Comparison of ENCODE assay signal across 22 mouse cellular contexts in genomic region chr15:78158335-78158734, GRCm38 (mm10). TPM values are rescaled to one million over a fixed set of nuclear protein-coding genes. Genes with fewer than 3 reads are reported as not detected.
A peak's percentile ranks its signal among the peaks of the same experiment; 100 is the strongest.
DNase-seq lines count a peak whose midpoint lies in the region; ATAC-seq lines count a peak whose summit lies in the region.
"Had no signal": no experiment of that assay in that cellular context is flagged by ENCODE, and none has a peak within 500 bp of the region (broad histone marks: within the 10 kb centered on the region; RNA-seq: fewer than 3 reads in every experiment).

No protein-coding gene starts in this region.

- 88% methylated on average over 5 of the region's 5 CpGs for WGBS in forebrain, embryonic 12.5 days

- ATAC-seq in forebrain, embryonic 12.5 days (ENCODE audit: low FRiP score) = no peak
- ATAC-seq: activated CD4-positive, CD25-positive, alpha-beta regulatory T cell, adult 4 months; CD4-positive, CD25-positive, alpha-beta regulatory T cell, adult 4 months; forebrain, embryonic 14.5 days; forebrain, embryonic 16.5 days; Patski had no signal

- H3K9ac ChIP-seq in forebrain, embryonic 12.5 days = no peak overlapping the region
- H3K9ac ChIP-seq: embryonic facial prominence, embryonic 12.5 days had no signal

- no peak overlapping the region for H3K4me2 ChIP-seq in forebrain, embryonic 12.5 days
- H3K4me2 ChIP-seq: embryonic facial prominence, embryonic 12.5 days had no signal

- peaks cover 38% of the 10 kb centered on the region for H3K36me3 ChIP-seq in forebrain, embryonic 12.5 days (replicated peaks)

- no peak overlapping the region for H3K27ac ChIP-seq in forebrain, embryonic 12.5 days
- H3K27ac ChIP-seq: embryonic facial prominence, embryonic 10.5 days; embryonic facial prominence, embryonic 12.5 days had no signal

- intact Hi-C loops in left cerebral cortex, postnatal 4 days (cut with DNase I) = no loop called here

- peaks cover 4% of the 10 kb centered on the region; the same call in 1 of the 2 replicates for H3K4me1 ChIP-seq in forebrain, embryonic 12.5 days
- H3K4me1 ChIP-seq: embryonic facial prominence, embryonic 10.5 days; embryonic facial prominence, embryonic 12.5 days had no signal

- no peak overlapping the region for H3K4me3 ChIP-seq in forebrain, embryonic 12.5 days (replicated peaks)
- H3K4me3 ChIP-seq: embryonic facial prominence, embryonic 10.5 days; embryonic facial prominence, embryonic 12.5 days had no signal

- H3K9me3 ChIP-seq in forebrain, embryonic 12.5 days = no peaks in the 10 kb centered on the region
- H3K9me3 ChIP-seq: embryonic facial prominence, embryonic 10.5 days; embryonic facial prominence, embryonic 12.5 days; G1E had no signal

- peak; percentile 71 to 84 for DNase-seq in cerebellum, postnatal 10 days
- DNase-seq in cerebellum, postnatal 25 days = no peak
- peak; percentile 45 for DNase-seq in left cerebral cortex, postnatal 4 days
- no peak for DNase-seq in left cerebral cortex, adult 8-10 months (ENCODE audit: low spot score in 2 of 2)
- DNase-seq: adrenal gland, adult 2 months; adrenal gland, postnatal 10 days; B cell, adult 2 months; cerebellum, adult 18-20 months; cerebellum, adult 8-10 months; cerebellum, adult 9-11 months had no signal

- H3K27me3 ChIP-seq in forebrain, embryonic 12.5 days = no peaks in the 10 kb centered on the region
- H3K27me3 ChIP-seq: embryonic facial prominence, embryonic 12.5 days had no signal

RNA-seq across cellular contexts. Expression of gene Ift27, which starts 15.6 kb away (rescaled TPM):
- total RNA-seq in left cerebral cortex, postnatal 4 days (2021) = 10 to 100 TPM; 39.9 to 41.0 TPM
- 10 to 100 TPM; 30.6 to 34.2 (median 31.9) TPM for total RNA-seq in left cerebral cortex, adult 8-10 months (2022)
- 127 and 131 TPM in 2 replicates for polyA plus RNA-seq in forebrain, embryonic 12.5 days (2016; fragmentation: Nextera tagmentation; extraction: Ambion mirVana)

RNA-seq across cellular contexts. Expression of gene Cacng2, which starts 38.5 kb away (rescaled TPM):
- 10 to 100 TPM; 36.0 to 36.7 TPM for total RNA-seq in left cerebral cortex, postnatal 4 days (2021)
- 10 to 100 TPM; 45.3 to 47.1 (median 46.5) TPM for total RNA-seq in left cerebral cortex, adult 8-10 months (2022)
- 2.2 and 2.5 TPM in 2 replicates for polyA plus RNA-seq in forebrain, embryonic 12.5 days (2016; fragmentation: Nextera tagmentation; extraction: Ambion mirVana)
- total RNA-seq: CH12.LX had no signal
- polyA plus RNA-seq: CD4-positive, CD25-positive, alpha-beta regulatory T cell, adult 4 months; G1E; Patski had no signal

RNA-seq across cellular contexts. Expression of gene Pvalb, which starts 47.9 kb away (rescaled TPM):
- total RNA-seq in left cerebral cortex, postnatal 4 days (2021) = under 1 TPM; 0.40 to 0.89 TPM
- total RNA-seq in left cerebral cortex, adult 8-10 months (2022) = 100 to 1,000 TPM; 101 to 113 (median 102) TPM
- not detected in 2 replicates for polyA plus RNA-seq in forebrain, embryonic 12.5 days (2016; fragmentation: Nextera tagmentation; extraction: Ambion mirVana)
- total RNA-seq: adrenal gland, adult 2 months; adrenal gland, postnatal 36 days; G1E had no signal
- polyA plus RNA-seq: activated CD4-positive, CD25-positive, alpha-beta regulatory T cell, adult 4 months; adrenal gland, adult 2 months; CD4-positive, CD25-positive, alpha-beta regulatory T cell, adult 4 months; embryonic facial prominence, embryonic 10.5 days; forebrain, embryonic 11.5 days; forebrain, embryonic 16.5 days; G1E; Patski had no signal

Comparison
In these comparisons a context has a peak if more than half of its experiments do, and no peak if none do; other contexts are left out.
1. DNase-seq: peak in cerebellum, postnatal 10 days (2 of 2) and left cerebral cortex, postnatal 4 days (single experiment); none in cerebellum, postnatal 25 days (0 of 2) and left cerebral cortex, adult 8-10 months (0 of 2).
2. RNA of gene Pvalb, which starts 47.9 kb away (total RNA-seq): 101 to 113 TPM in left cerebral cortex, adult 8-10 months; 0.40 to 0.89 TPM in left cerebral cortex, postnatal 4 days; every median in the first group is over 10 times any median in the second.